Mouse (Mus musculus): ENCODE data around the gene Stfa2l1. TPM values are rescaled to one million over a fixed set of nuclear protein-coding genes. Genes with fewer than 3 reads are reported as not detected.
"Not testable (repeated sequence)": the region's sequence is repeated elsewhere in the genome, so short reads cannot be mapped to it uniquely, and the experiment has no call there.

The Stfa2l1 gene
- not detected in 2 replicates for polyA plus RNA-seq (2012; rRNA removed)

- Histone ChIP-seq H3K4me1 (ENCODE audit: control insufficient read depth, insufficient read depth, low read length) (no peaks in the 10 kb centered on the region), H3K4me3 (ENCODE audit: insufficient read depth, low read length) (no peak within 1 kb of the TSS), H3K27ac (ENCODE audit: insufficient read depth, low read length) (no peak within 1 kb of the TSS)
- TF ChIP-seq CTCF (IDR thresholded peaks at IDR 0.05; ENCODE audit: extremely low read depth, insufficient read depth, low read length) = no peak
- TF ChIP-seq POLR2A (IDR thresholded peaks at IDR 0.05; ENCODE audit: extremely low read depth, insufficient read depth, low read length) = no peak
These were observed at the start of gene Stfa2l1 for GRCm38 (mm10) chr16:36156402-36156975. Stfa2l1 (plus strand) TSS chr16:36156811.

DNA sequence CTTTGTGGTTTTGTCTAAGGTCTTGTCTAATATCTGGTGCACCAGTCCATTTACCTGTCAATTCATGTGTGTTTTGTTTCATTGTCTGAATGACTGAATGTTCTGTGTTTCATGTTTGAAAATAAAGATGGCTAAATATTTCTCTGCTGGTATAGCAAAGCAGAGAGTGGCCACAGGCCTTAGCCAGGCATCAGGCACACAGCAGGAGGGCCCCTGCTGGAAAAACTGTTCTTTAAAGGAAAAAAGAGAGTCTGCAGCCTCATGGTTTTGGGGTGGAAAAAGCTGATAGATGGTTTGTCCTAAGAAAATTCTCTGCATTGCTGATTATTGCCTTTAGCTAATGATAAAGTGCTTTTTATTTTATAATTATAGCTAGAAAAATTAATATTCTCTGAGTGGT is 45.1 kb upstream of the Stfa2l1 start:
- not testable (repeated sequence) for H3K27ac ChIP-seq (ENCODE audit: insufficient read depth, low read length); H3K4me3 ChIP-seq (ENCODE audit: insufficient read depth, low read length); H3K4me1 ChIP-seq (ENCODE audit: control insufficient read depth, insufficient read depth, low read length)

GRCm38 (mm10) chr16:36115751-36116150 is 40.9 kb upstream of the Stfa2l1 start:
- not testable (repeated sequence) for H3K4me1 ChIP-seq (ENCODE audit: control insufficient read depth, insufficient read depth, low read length); H3K4me3 ChIP-seq (ENCODE audit: insufficient read depth, low read length); H3K27ac ChIP-seq (ENCODE audit: insufficient read depth, low read length)

DNA sequence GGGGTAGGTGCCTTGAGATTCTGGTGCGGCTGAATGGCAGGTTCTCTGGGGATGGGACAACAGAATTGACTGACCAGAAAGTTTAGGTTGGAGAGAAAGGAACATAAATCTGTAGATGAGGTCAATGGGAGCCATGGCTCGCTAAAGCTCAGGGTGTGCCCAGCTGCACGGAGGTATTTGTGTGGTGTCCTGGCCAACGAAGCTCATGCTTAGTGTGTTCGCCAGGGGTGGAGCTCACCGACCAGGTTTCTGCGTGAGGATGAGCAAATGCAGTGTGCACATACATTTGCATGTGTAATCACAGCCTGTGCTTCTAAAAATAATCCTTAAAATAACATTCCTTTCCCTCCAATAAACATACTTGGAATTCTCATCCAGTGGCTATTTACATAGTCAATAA is 28.5 kb upstream of the Stfa2l1 start:
- no peaks in the 10 kb centered on the region for H3K4me1 ChIP-seq (ENCODE audit: control insufficient read depth, insufficient read depth, low read length)
- no peak for TF ChIP-seq CTCF (IDR thresholded peaks at IDR 0.05; ENCODE audit: extremely low read depth, insufficient read depth, low read length)
- no peak for TF ChIP-seq POLR2A (IDR thresholded peaks at IDR 0.05; ENCODE audit: extremely low read depth, insufficient read depth, low read length)
- no peak overlapping the region for H3K27ac ChIP-seq (ENCODE audit: insufficient read depth, low read length)
- H3K4me3 ChIP-seq (ENCODE audit: insufficient read depth, low read length) = no peak overlapping the region

GRCm38 (mm10) chr16:36131141-36131540 is 25.5 kb upstream of the Stfa2l1 start, which contains the start of gene Csta1:
Csta1 (minus strand) TSS chr16:36131241.
- TF ChIP-seq CTCF (IDR thresholded peaks at IDR 0.05; ENCODE audit: extremely low read depth, insufficient read depth, low read length) (no peak), POLR2A (IDR thresholded peaks at IDR 0.05; ENCODE audit: extremely low read depth, insufficient read depth, low read length) (no peak)
- Histone ChIP-seq H3K4me1 (ENCODE audit: control insufficient read depth, insufficient read depth, low read length) (no peaks in the 10 kb centered on the region), H3K4me3 (ENCODE audit: insufficient read depth, low read length) (no peak within 1 kb of the TSS)

GRCm38 (mm10) chr16:36138201-36138600 is 18.4 kb upstream of the Stfa2l1 start:
- no peak overlapping the region for H3K4me3 ChIP-seq (ENCODE audit: insufficient read depth, low read length)
- no peak overlapping the region for H3K27ac ChIP-seq (ENCODE audit: insufficient read depth, low read length)
- H3K4me1 ChIP-seq (ENCODE audit: control insufficient read depth, insufficient read depth, low read length) = no peaks in the 10 kb centered on the region
- TF ChIP-seq POLR2A (IDR thresholded peaks at IDR 0.05; ENCODE audit: extremely low read depth, insufficient read depth, low read length) (no peak), CTCF (IDR thresholded peaks at IDR 0.05; ENCODE audit: extremely low read depth, insufficient read depth, low read length) (no peak)

More at GRCm38 (mm10) chr16:36131141-36131540, 25.5 kb upstream of the Stfa2l1 start, which contains the start of gene Csta1:
- no peak within 1 kb of the TSS for H3K27ac ChIP-seq (ENCODE audit: insufficient read depth, low read length)

DNA sequence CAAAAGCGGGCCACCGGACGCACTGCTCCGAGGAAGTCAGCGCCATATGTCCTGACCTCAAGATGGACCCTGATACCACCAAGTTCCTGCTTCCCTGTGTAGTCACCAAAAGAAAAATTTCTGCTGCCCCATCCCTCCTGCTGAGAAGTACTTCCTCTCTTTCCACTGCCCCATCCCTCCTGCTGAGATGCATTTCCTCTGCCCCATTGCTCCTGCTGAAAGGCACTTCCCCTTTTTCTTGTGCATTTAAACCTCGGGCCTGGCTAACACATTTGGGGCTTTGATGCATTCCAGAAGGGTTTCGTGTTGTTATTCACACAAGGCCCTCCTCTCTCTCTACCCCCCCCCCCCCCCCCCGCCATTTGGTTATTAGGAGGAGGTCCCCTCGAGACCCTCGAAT is 11.2 kb downstream of the Stfa2l1 start:
- H3K4me3 ChIP-seq (ENCODE audit: insufficient read depth, low read length); H3K27ac ChIP-seq (ENCODE audit: insufficient read depth, low read length); H3K4me1 ChIP-seq (ENCODE audit: control insufficient read depth, insufficient read depth, low read length): not testable (repeated sequence)

DNA sequence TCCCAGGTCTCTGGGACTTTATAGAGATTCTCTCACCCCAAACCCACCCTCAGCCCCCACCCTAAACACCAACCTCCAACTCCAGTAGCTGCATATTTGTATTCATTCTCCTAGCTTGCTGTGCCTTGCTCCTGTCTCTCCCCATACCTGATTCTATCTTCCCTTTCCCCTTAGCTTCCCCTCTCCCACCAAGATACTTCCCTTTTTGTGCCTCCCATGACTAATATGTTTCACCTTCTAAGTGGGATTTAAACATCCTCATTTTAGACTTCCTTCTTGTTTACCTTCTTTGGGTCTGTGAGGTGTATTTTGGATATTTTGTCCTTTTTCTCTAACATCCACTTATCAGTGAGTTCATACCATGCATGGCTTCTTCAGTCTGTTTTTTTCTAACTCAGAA is 19.5 kb downstream of the Stfa2l1 start:
- Histone ChIP-seq H3K4me3 (ENCODE audit: insufficient read depth, low read length) (no peak overlapping the region), H3K4me1 (ENCODE audit: control insufficient read depth, insufficient read depth, low read length) (no peaks in the 10 kb centered on the region), H3K27ac (ENCODE audit: insufficient read depth, low read length) (no peak overlapping the region)
- TF ChIP-seq POLR2A (IDR thresholded peaks at IDR 0.05; ENCODE audit: extremely low read depth, insufficient read depth, low read length) (no peak), CTCF (IDR thresholded peaks at IDR 0.05; ENCODE audit: extremely low read depth, insufficient read depth, low read length) (no peak)

DNA sequence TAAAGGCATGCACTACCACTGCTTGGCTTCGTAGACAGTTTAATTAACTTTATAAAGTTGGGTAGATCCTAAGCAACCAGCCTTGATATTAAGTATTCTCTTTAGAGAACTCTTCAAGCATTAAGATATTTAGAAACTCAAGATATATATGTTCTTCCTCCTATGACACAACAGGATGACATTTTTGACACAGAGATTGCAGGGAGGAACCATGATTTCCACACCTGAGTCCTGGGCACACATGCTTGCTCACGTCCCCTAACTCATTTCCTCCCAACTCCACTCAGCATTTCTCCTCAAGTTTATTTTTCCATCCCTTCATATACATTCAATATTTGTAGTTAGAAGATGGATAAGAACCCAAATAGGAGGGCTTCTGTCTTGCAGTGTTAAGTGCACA is 23.3 kb downstream of the Stfa2l1 start:
- Histone ChIP-seq H3K27ac (ENCODE audit: insufficient read depth, low read length) (no peak overlapping the region), H3K4me1 (ENCODE audit: control insufficient read depth, insufficient read depth, low read length) (no peaks in the 10 kb centered on the region), H3K4me3 (ENCODE audit: insufficient read depth, low read length) (no peak overlapping the region)
- no peak for TF ChIP-seq POLR2A (IDR thresholded peaks at IDR 0.05; ENCODE audit: extremely low read depth, insufficient read depth, low read length)
- TF ChIP-seq CTCF (IDR thresholded peaks at IDR 0.05; ENCODE audit: extremely low read depth, insufficient read depth, low read length) = no peak

DNA sequence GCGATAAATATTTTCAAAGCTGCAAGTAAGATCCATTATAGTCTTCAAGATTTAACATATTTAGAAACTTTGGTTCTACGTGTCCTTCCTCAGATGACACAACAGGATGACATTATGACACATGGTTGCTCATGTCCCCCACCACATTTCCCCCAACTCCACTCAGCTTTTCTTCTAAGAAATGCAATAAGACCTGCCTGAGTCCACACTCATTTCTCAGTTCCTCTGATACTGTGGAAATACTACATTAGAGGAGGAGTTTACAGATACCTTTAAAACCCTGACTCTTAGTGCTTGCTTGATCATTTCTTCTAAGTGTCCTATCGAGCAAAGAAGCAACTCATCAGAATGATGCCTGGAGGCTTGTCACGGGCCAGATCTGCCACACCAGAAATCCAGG is 27.3 kb downstream of the Stfa2l1 start, which contains the start of gene Gm5483:
Gene Gm5483, plus strand, starts transcription at position 301 of the 400 bp plus-strand sequence.
- H3K4me3 ChIP-seq (ENCODE audit: insufficient read depth, low read length); H3K4me1 ChIP-seq (ENCODE audit: control insufficient read depth, insufficient read depth, low read length); H3K27ac ChIP-seq (ENCODE audit: insufficient read depth, low read length): not testable (repeated sequence)

DNA sequence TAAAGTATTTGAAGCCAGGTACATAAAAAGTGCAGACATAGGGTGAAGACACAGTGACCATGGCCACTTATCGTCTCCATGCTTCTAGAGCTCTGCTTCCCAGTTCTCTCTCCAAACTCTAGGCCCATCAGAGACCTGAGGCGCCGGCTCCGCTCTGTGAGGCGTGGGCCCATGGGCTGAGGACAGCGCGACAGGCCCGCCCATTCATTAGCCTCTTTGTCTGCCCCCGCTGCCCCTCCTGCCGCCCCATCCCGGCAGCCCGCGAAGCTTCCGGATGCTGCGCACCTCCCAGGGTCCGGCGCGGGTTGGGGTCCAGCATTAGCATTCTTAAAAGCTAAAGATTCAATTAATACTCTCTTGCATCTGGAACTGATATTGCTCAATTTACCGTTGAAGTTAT is 42.6 kb downstream of the Stfa2l1 start:
- no peak for TF ChIP-seq POLR2A (IDR thresholded peaks at IDR 0.05; ENCODE audit: extremely low read depth, insufficient read depth, low read length)
- TF ChIP-seq CTCF (IDR thresholded peaks at IDR 0.05; ENCODE audit: extremely low read depth, insufficient read depth, low read length) = no peak
- Histone ChIP-seq H3K4me3 (ENCODE audit: insufficient read depth, low read length) (no peak overlapping the region), H3K27ac (ENCODE audit: insufficient read depth, low read length) (no peak overlapping the region), H3K4me1 (ENCODE audit: control insufficient read depth, insufficient read depth, low read length) (no peaks in the 10 kb centered on the region)

Measured in cortical plate, adult 2 months (tissue).